Mouse (Mus musculus): Measurements from ENCODE around the gene Cln6.

Cln6 gene

DNA sequence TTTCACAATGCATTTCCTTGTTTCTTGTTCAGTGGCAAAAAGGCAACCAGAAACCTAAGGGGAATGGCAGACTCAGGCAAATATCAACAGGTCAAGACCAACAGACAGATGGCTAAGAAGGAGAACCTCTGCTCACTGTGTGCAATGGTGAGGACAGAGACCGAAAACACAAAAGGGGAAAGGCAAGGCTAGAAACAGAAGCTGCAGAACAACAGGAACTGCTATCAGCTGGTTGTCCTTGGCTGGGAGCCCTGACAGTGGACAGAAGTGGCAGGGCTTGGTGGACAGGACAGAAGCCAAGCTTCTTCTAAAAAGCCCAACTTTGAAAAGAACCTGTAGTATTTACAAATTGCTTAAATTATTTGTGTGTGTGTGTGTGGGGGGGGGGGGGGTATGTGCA, 55.9 kb downstream of the Cln6 start:
- DNase-seq (ENCODE audit: low spot score in 2 of 2), result no peak
